Mouse (Mus musculus) liver, embryonic 16.5 days (tissue): ENCODE results near the gene Phkg1. TPM values are rescaled to one million over a fixed set of nuclear protein-coding genes. Genes with fewer than 3 reads are reported as not detected.
A peak's percentile ranks its signal among the peaks of the same experiment; 100 is the strongest.

Source experiments
- ATAC-seq: fragments of 200-750 bp; cut with Nextera tagmentation; 2 replicates; pipeline ENCODE4 v1.8.0; 2017; ENCODE audit warnings: low read depth, mild to moderate bottlenecking, moderate number of reproducible peaks, moderate library complexity
- H3K27ac ChIP-seq: fragments of 300-500 bp; sonication (generic); 2 replicates; pipeline ENCODE4 v1.5.1; 2014; ENCODE audit warnings: mild to moderate bottlenecking, low read length
- H3K27me3 ChIP-seq: fragments of 300-500 bp; sonication (generic); 2 replicates; pipeline ENCODE4 v1.6.1; 2014; ENCODE audit warnings: low read depth, low read length, mixed read lengths; ENCODE audit not compliant: control insufficient read depth, insufficient read depth
- H3K36me3 ChIP-seq: fragments of 300-500 bp; sonication (generic); 2 replicates; pipeline ENCODE4 v1.6.1; 2014; ENCODE audit warnings: mild to moderate bottlenecking; ENCODE audit not compliant: control insufficient read depth, insufficient read depth
- H3K4me1 ChIP-seq: fragments of 300-500 bp; sonication (generic); 2 replicates; pipeline ENCODE4 v1.6.1; 2014; ENCODE audit warnings: low read depth, low read length, mixed read lengths; ENCODE audit not compliant: control insufficient read depth
- H3K4me2 ChIP-seq: fragments of 300-500 bp; sonication (generic); 2 replicates; pipeline ENCODE4 v1.6.1; 2014; ENCODE audit warnings: low read depth, low read length, mixed read lengths
- H3K4me3 ChIP-seq: fragments of 300-500 bp; sonication (generic); 2 replicates; pipeline ENCODE4 v1.5.1; 2014; ENCODE audit warnings: low read depth, mild to moderate bottlenecking, low read length
- H3K9ac ChIP-seq: fragments of 300-500 bp; sonication (generic); 2 replicates; pipeline ENCODE4 v1.6.1; 2014; ENCODE audit warnings: low read depth, low read length
- H3K9me3 ChIP-seq: fragments of 300-500 bp; sonication (generic); replicated peaks from 2 replicates; pipeline ENCODE4 v1.6.1; 2016; ENCODE audit warnings: low read length; ENCODE audit not compliant: control insufficient read depth
- WGBS: fragments of 180-500 bp; shearing (Covaris S2); extraction: QIAGEN DNeasy Blood & Tissue Kit; methylation state at CpG from one replicate; pipeline ENCODE4 v1.1.7; 2014; ENCODE audit not compliant: insufficient replicate concordance; 5-methylcytosine and 5-hydroxymethylcytosine counted together
- polyA plus RNA-seq: library from polyadenylated mRNA; unstranded; fragments of >200 nt; fragmentation: Nextera tagmentation; extraction: Ambion mirVana; gene quantifications from 2 replicates; pipeline ENCODE4 v1.2.1, GENCODE M21; 2015

Phkg1 gene
- polyA plus RNA-seq, 1 experiment from 2014 or later: 0.13 TPM

GRCm38 (mm10) chr5:129864467-129864866, 33.9 kb downstream of the Phkg1 start:
- Histone ChIP-seq H3K36me3 (no peaks in the 10 kb centered on the region; the same call in 1 of the 2 replicates), H3K9ac (no peak overlapping the region), H3K4me2 (no peak overlapping the region), H3K27ac (no peak overlapping the region), H3K9me3 (no peaks in the 10 kb centered on the region), H3K27me3 (no peaks in the 10 kb centered on the region), H3K4me3 (no peak overlapping the region), H3K4me1 (peaks cover 5% of the 10 kb centered on the region)
- ATAC-seq: no peak
- whole genome bisulfite sequencing: 12% methylated on average over 18 of the region's 18 CpGs

DNA sequence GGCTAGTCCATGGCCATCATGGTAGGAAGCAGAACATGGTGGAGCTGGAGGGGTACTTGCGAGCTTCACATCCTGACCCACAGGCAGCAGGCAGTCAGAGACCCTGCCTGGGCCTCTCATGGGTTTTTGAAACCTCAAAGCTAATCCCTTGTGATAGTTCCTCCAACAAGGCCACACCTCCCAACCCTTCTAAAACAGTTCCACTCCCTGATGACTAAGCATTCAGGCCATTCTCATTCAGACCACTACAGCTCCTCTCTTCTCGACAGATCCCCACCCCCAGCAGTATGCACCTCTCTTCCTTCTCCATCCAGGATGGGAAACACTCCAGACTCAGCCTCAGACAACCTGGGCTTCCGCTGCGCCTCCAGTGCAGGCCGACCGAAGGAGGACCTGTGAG, 36.0 kb downstream of the Phkg1 start:
- Histone ChIP-seq H3K4me2 (no peak overlapping the region), H3K9ac (no peak overlapping the region), H3K4me3 (no peak overlapping the region), H3K27ac (no peak overlapping the region), H3K4me1 (peaks cover 5% of the 10 kb centered on the region), H3K27me3 (no peaks in the 10 kb centered on the region), H3K9me3 (no peaks in the 10 kb centered on the region), H3K36me3 (no peaks in the 10 kb centered on the region; the same call in 1 of the 2 replicates)
- ATAC-seq: no peak
- WGBS: 84% methylated on average over 6 of the region's 6 CpGs

DNA sequence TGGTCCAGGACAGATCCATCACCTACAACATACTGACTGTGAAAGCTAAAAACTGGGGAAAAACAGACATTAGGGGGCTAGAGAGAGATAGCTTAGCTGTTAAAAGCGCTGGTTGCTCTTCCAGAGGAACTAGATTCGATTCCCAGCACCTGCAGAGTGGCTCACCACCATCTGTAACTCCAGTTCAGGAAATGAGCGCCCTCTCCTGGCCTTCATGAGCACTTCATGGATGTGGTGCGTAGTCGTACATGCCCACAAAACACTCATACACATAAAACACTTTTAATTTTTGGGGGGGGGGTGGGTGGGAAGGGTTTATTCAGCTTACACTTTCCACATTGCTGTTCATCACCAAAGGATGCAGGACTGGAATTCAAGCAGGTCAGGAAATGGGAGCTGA, 41.9 kb downstream of the Phkg1 start:
- Histone ChIP-seq H3K4me2 (no peak overlapping the region), H3K4me1 (no peaks in the 10 kb centered on the region), H3K9me3 (no peaks in the 10 kb centered on the region), H3K27ac (no peak overlapping the region), H3K4me3 (no peak overlapping the region), H3K36me3 (peaks cover 7% of the 10 kb centered on the region; the same call in 1 of the 2 replicates), H3K27me3 (no peaks in the 10 kb centered on the region), H3K9ac (no peak overlapping the region)
- 79% methylated on average over 5 of the region's 5 CpGs for WGBS
- ATAC-seq: no peak

- no peak overlapping the region for H3K4me3 ChIP-seq
- no peaks in the 10 kb centered on the region for H3K9me3 ChIP-seq
- 61% methylated on average over 5 of the region's 5 CpGs for WGBS
Observed at GRCm38 (mm10) chr5:129855163-129855562, 43.2 kb downstream of the Phkg1 start.

GRCm38 (mm10) chr5:129847558-129847820, 50.9 kb downstream of the Phkg1 start:
- peak overlapping the region; percentile 76 for H3K4me3 ChIP-seq
- no peaks in the 10 kb centered on the region for H3K27me3 ChIP-seq
- peaks cover 12% of the 10 kb centered on the region for H3K4me1 ChIP-seq
- H3K4me2 ChIP-seq: peak overlapping the region; percentile 91
- H3K9ac ChIP-seq: peak overlapping the region; percentile 80
- peaks cover 19% of the 10 kb centered on the region for H3K36me3 ChIP-seq
- WGBS: 34% methylated on average over 8 of the region's 8 CpGs
- H3K9me3 ChIP-seq: no peaks in the 10 kb centered on the region
- H3K27ac ChIP-seq: no peak overlapping the region
- ATAC-seq: no peak

More at GRCm38 (mm10) chr5:129855163-129855562, 43.2 kb downstream of the Phkg1 start:
- Histone ChIP-seq H3K27me3 (no peaks in the 10 kb centered on the region), H3K4me1 (no peaks in the 10 kb centered on the region), H3K27ac (no peak overlapping the region), H3K9ac (no peak overlapping the region), H3K36me3 (peaks cover 7% of the 10 kb centered on the region; the same call in 1 of the 2 replicates), H3K4me2 (no peak overlapping the region)
- ATAC-seq: no peak

DNA sequence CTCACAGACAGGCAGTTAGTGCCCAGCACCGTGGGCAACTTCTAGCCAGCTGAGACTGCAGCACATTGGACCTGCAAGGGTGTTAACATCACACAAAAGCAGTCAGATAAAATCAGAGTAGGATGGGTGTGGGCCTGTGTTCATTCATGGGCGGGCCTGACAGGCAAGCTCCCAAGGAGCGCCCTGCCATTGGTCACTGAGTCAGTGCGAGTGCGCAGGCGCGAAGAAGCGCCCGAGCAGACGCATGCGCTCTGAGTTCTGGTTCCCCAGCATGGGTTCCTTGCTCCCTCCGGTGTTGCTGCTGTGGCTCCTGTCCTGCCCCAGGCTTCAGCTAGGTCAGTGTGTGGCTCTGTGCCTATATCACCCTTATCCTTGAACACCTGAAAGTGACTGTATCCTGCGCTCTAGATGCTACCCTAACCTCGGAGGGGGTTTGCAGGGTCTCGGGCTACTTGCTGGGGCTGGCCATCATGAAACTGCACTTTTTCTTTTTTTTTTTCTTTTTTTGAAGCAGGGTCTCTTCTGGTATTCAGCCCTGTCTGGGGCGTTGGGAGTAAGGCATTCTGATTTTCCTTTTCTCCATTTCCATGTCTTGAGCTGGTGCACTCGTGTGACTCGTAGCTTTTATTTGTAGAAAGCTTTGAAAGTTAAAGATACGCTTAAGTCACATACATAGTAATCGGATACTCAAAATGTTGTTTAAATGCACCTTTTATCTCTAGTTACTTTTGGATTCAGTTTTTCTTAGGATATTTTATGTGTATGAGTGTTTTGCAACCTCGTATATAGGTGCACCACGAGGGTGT, 51.4 kb downstream of the Phkg1 start, which contains the start of gene Sumf2:
Gene Sumf2, plus strand, starts transcription at position 235 of the 806 bp plus-strand sequence.
- Histone ChIP-seq H3K27ac (peak within 1 kb of the TSS; percentile 70), H3K9me3 (no peaks in the 10 kb centered on the region), H3K4me2 (peak within 1 kb of the TSS; percentile 91), H3K4me3 (peak within 1 kb of the TSS; percentile 76), H3K36me3 (peaks cover 19% of the 10 kb centered on the region), H3K9ac (peak within 1 kb of the TSS; percentile 80), H3K4me1 (peaks cover 12% of the 10 kb centered on the region), H3K27me3 (no peaks in the 10 kb centered on the region)
- WGBS: 7% methylated on average over 22 of the region's 22 CpGs
- peak; percentile 100 for ATAC-seq

DNA sequence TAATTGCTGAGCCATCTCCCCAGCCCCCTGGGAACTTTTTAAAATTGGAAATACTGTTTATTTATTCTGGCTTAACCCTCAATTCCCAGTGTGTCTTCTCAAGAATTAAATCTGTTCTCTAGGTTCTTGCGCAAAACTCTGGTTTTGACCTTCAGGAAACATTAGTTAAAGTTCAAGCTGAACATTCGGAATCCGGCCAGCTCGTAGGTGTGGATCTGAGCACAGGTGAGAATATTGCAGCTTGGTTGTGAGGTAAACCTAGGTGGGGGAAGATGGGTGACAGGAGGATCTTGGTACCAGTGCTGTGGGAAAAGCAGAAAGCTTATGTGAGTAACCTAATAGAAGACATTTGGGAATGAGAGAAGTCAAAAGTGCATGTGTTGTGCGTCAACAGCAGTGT, 53.5 kb downstream of the Phkg1 start:
- ATAC-seq: no peak
- 86% methylated on average over 5 of the region's 5 CpGs for WGBS

More for the DNA sequence above, 53.5 kb downstream of the Phkg1 start:
- Histone ChIP-seq H3K9ac (no peak overlapping the region), H3K9me3 (no peaks in the 10 kb centered on the region), H3K4me2 (no peak overlapping the region), H3K4me3 (no peak overlapping the region), H3K27ac (no peak overlapping the region), H3K4me1 (peaks cover 12% of the 10 kb centered on the region), H3K27me3 (no peaks in the 10 kb centered on the region), H3K36me3 (peaks cover 19% of the 10 kb centered on the region)

Other genes starting within 250 kb of the Phkg1 start
- 0.78 and 0.93 TPM in 2 replicates for gene Zfp11, start 228.4 kb downstream of the Phkg1 start, polyA plus RNA-seq
- not detected in 2 replicates for gene Sept14, start 190.0 kb downstream of the Phkg1 start, polyA plus RNA-seq
- 83.5 and 93.1 TPM in 2 replicates for gene Mrps17, start 183.1 kb downstream of the Phkg1 start, polyA plus RNA-seq
- gene Nipsnap2, start 173.5 kb downstream of the Phkg1 start, polyA plus RNA-seq: 23.1 and 23.8 TPM in 2 replicates
- 92.8 and 104 TPM in 2 replicates for gene Psph, start 111.1 kb downstream of the Phkg1 start, polyA plus RNA-seq
- 15.2 and 15.7 TPM in 2 replicates for gene Sumf2, start 51.6 kb downstream of the Phkg1 start, polyA plus RNA-seq
- gene Chchd2, start 11.1 kb downstream of the Phkg1 start, polyA plus RNA-seq: 510 and 520 TPM in 2 replicates
- gene Zbed5, start 2.8 kb downstream of the Phkg1 start, polyA plus RNA-seq: 0.48 and 0.61 TPM in 2 replicates
- gene Nupr1l, start 10.0 kb upstream of the Phkg1 start, polyA plus RNA-seq: 0.26 and 0.41 TPM in 2 replicates
- gene Vkorc1l1, start 43.4 kb upstream of the Phkg1 start, polyA plus RNA-seq: 17.3 and 18.6 TPM in 2 replicates
- 30.5 and 30.6 TPM in 2 replicates for gene Gusb, start 104.5 kb upstream of the Phkg1 start, polyA plus RNA-seq
- gene Asl, start 130.7 kb upstream of the Phkg1 start, polyA plus RNA-seq: 61.8 and 65.8 TPM in 2 replicates
- gene Crcp, start 130.7 kb upstream of the Phkg1 start, polyA plus RNA-seq: 17.8 and 19.9 TPM in 2 replicates
- gene Tpst1, start 174.8 kb upstream of the Phkg1 start, polyA plus RNA-seq: 19.6 and 20.9 TPM in 2 replicates
- gene Kctd7, start 246.3 kb upstream of the Phkg1 start, polyA plus RNA-seq: 5.7 and 7.0 TPM in 2 replicates